10 mouse cellular contexts compared by ENCODE assay signal in genomic region chr7:130959868-130960267, GRCm38 (mm10). TPM values are rescaled to one million over a fixed set of nuclear protein-coding genes. Genes with fewer than 3 reads are reported as not detected.
A peak's percentile ranks its signal among the peaks of the same experiment; 100 is the strongest.
DNase-seq lines count a peak whose midpoint lies in the region; ATAC-seq and TF ChIP-seq lines count a peak whose summit lies in the region.
"Had no signal": no experiment of that assay in that cellular context is flagged by ENCODE, and none has a peak within 500 bp of the region (broad histone marks: within the 10 kb centered on the region; RNA-seq: fewer than 3 reads in every experiment).

No protein-coding gene starts in this region.

- no peak overlapping the region for H3K27ac ChIP-seq in hindbrain, embryonic 16.5 days (ENCODE audit: low read depth, low read length)
- H3K27ac ChIP-seq in hindbrain, embryonic 13.5 days: no peak overlapping the region
- peak overlapping the region; percentile 25 to 53 for H3K27ac ChIP-seq in heart, embryonic 14.5 days (replicated peaks in 1 of 2; ENCODE audit: control insufficient read depth in 1 of 2, insufficient read depth in 1 of 2, low read depth in 2 of 2, low read length in 2 of 2)
- no peak overlapping the region; the same call in 1 of the 2 replicates for H3K27ac ChIP-seq in forebrain, embryonic 16.5 days (ENCODE audit: low read length)

- H3K4me1 ChIP-seq in hindbrain, embryonic 16.5 days (ENCODE audit: control insufficient read depth, insufficient read depth, low read depth, low read length): peaks cover 3% of the 10 kb centered on the region
- H3K4me1 ChIP-seq in hindbrain, embryonic 13.5 days (replicated peaks): no peaks in the 10 kb centered on the region
- peaks cover 33 to 47% of the 10 kb centered on the region in 2 experiments for H3K4me1 ChIP-seq in heart, embryonic 14.5 days (ENCODE audit: control insufficient read depth in 2 of 2, insufficient read depth in 2 of 2, low read length in 2 of 2)
- H3K4me1 ChIP-seq in forebrain, embryonic 16.5 days (replicated peaks; ENCODE audit: control insufficient read depth, insufficient read depth, low read length): no peaks in the 10 kb centered on the region

- no peak overlapping the region for H3K4me2 ChIP-seq in hindbrain, embryonic 16.5 days (ENCODE audit: low read length)
- H3K4me2 ChIP-seq in hindbrain, embryonic 13.5 days: no peak overlapping the region
- peak overlapping the region; percentile 14; the same call in 1 of the 2 replicates for H3K4me2 ChIP-seq in heart, embryonic 14.5 days (ENCODE audit: low read length)
- H3K4me2 ChIP-seq in forebrain, embryonic 16.5 days (ENCODE audit: low read length): no peak overlapping the region

- DNase-seq in Patski (ENCODE audit: low read depth, low spot score): no peak
- DNase-seq in layer of hippocampus, postnatal 10 days (ENCODE audit: low spot score in 2 of 2): peak; percentile 55 to 61
- DNase-seq in yolk sac, embryonic 10.5 days (ENCODE audit: low spot score): peak; percentile 38
- DNase-seq in thymus, postnatal 0 days (ENCODE audit: low spot score): no peak

- no peak overlapping the region for H3K4me3 ChIP-seq in hindbrain, embryonic 16.5 days (ENCODE audit: low read length)
- H3K4me3 ChIP-seq in hindbrain, embryonic 13.5 days: no peak overlapping the region
- no peak overlapping the region for H3K4me3 ChIP-seq in heart, embryonic 14.5 days (ENCODE audit: control insufficient read depth in 1 of 2, insufficient read depth in 1 of 2, low read depth in 1 of 2, low read length in 2 of 2)
- no peak overlapping the region for H3K4me3 ChIP-seq in forebrain, embryonic 16.5 days (replicated peaks; ENCODE audit: low read length)

- H3K36me3 ChIP-seq in hindbrain, embryonic 16.5 days (ENCODE audit: control insufficient read depth, insufficient read depth, low read length): no peaks in the 10 kb centered on the region
- no peaks in the 10 kb centered on the region for H3K36me3 ChIP-seq in hindbrain, embryonic 13.5 days
- no peaks in the 10 kb centered on the region for H3K36me3 ChIP-seq in heart, embryonic 14.5 days (ENCODE audit: control insufficient read depth, insufficient read depth, low read length)
- H3K36me3 ChIP-seq in forebrain, embryonic 16.5 days (ENCODE audit: control insufficient read depth, insufficient read depth): no peaks in the 10 kb centered on the region

- ATAC-seq in hindbrain, embryonic 16.5 days: 0 out of 2 replicates have a peak, but pooled peaks have one; percentile 27
- no peak for ATAC-seq in hindbrain, embryonic 13.5 days (ENCODE audit: low FRiP score)
- peak; percentile 41 for ATAC-seq in Patski
- ATAC-seq in heart, embryonic 14.5 days (ENCODE audit: insufficient number of reproducible peaks, insufficient read depth, low FRiP score, low read depth): no peak
- ATAC-seq in forebrain, embryonic 16.5 days: no peak

- CTCF ChIA-PET in Patski (lab: Charles Lee): interaction anchor here (1.2 to 1.3 kb wide), 2 partner anchors 17 to 385 kb away, joined by 3 to 4 read pairs; no protein-coding TSS in a partner anchor

- POLR2A ChIA-PET in Patski (lab: Charles Lee): interaction anchor here (0.7 kb wide), 2 partner anchors 21 to 22 kb away, joined by 3 to 4 read pairs; no protein-coding TSS in a partner anchor

- H3K9me3 ChIP-seq in hindbrain, embryonic 16.5 days (ENCODE audit: control insufficient read depth, low read length): no peaks in the 10 kb centered on the region
- H3K9me3 ChIP-seq in hindbrain, embryonic 13.5 days: no peaks in the 10 kb centered on the region
- no peaks in the 10 kb centered on the region for H3K9me3 ChIP-seq in heart, embryonic 14.5 days (ENCODE audit: control insufficient read depth, low read length)
- H3K9me3 ChIP-seq in forebrain, embryonic 16.5 days (ENCODE audit: control insufficient read depth, low read length): no peaks in the 10 kb centered on the region

- H3K9ac ChIP-seq in hindbrain, embryonic 16.5 days (ENCODE audit: low read depth, low read length): no peak overlapping the region
- H3K9ac ChIP-seq in hindbrain, embryonic 13.5 days: no peak overlapping the region
- H3K9ac ChIP-seq in heart, embryonic 14.5 days (ENCODE audit: low read length): no peak overlapping the region
- no peak overlapping the region for H3K9ac ChIP-seq in forebrain, embryonic 16.5 days (replicated peaks; ENCODE audit: low read depth, low read length)

- in situ Hi-C loops in Patski (cut with MboI; ENCODE audit: low pct_unique_long_range_greater_than_20kb): no loop called here

- H3K27me3 ChIP-seq in hindbrain, embryonic 16.5 days (replicated peaks; ENCODE audit: control insufficient read depth, insufficient read depth, low read length): no peaks in the 10 kb centered on the region
- no peaks in the 10 kb centered on the region for H3K27me3 ChIP-seq in hindbrain, embryonic 13.5 days
- H3K27me3 ChIP-seq in Patski: no peaks in the 10 kb centered on the region
- H3K27me3 ChIP-seq in heart, embryonic 14.5 days (ENCODE audit: control insufficient read depth, insufficient read depth, low read length): no peaks in the 10 kb centered on the region
- H3K27me3 ChIP-seq in forebrain, embryonic 16.5 days (replicated peaks; ENCODE audit: control insufficient read depth, insufficient read depth, low read length): no peaks in the 10 kb centered on the region

- TF ChIP-seq CTCF in Patski (IDR thresholded peaks at IDR 0.05): no peak

- WGBS in hindbrain, embryonic 16.5 days: 32% methylated on average over 7 of the region's 7 CpGs
- WGBS in hindbrain, embryonic 13.5 days: 53% methylated on average over 7 of the region's 7 CpGs
- WGBS in heart, embryonic 14.5 days: 8% methylated on average over 7 of the region's 7 CpGs
- 43% methylated on average over 7 of the region's 7 CpGs for WGBS in forebrain, embryonic 16.5 days

RNA-seq across cellular contexts. Expression of gene Htra1, which starts 24.0 kb away (rescaled TPM):
- 23.1 and 25.9 TPM in 2 replicates for polyA plus RNA-seq in hindbrain, embryonic 16.5 days (2015; fragmentation: Nextera tagmentation; extraction: Ambion mirVana)
- 11.2 and 15.4 TPM in 2 replicates for polyA plus RNA-seq in hindbrain, embryonic 13.5 days (2015; fragmentation: Nextera tagmentation; extraction: Ambion mirVana)
- 170 TPM for polyA plus RNA-seq in Patski (2021)
- polyA plus RNA-seq in heart, embryonic 14.5 days (2014; fragmentation: Nextera tagmentation; extraction: Ambion mirVana): 60.0 and 73.5 TPM in 2 replicates
- 100 to 1,000 TPM; 228 to 241 TPM for total RNA-seq in layer of hippocampus, postnatal 10 days (2021)
- 20.4 and 27.9 TPM in 2 replicates for polyA plus RNA-seq in forebrain, embryonic 16.5 days (2015; fragmentation: Nextera tagmentation; extraction: Ambion mirVana)
- polyA plus RNA-seq in thymus, postnatal 0 days (2015; fragmentation: Nextera tagmentation; extraction: Ambion mirVana): 8.4 and 9.2 TPM in 2 replicates
- total RNA-seq: CH12.LX; common myeloid progenitor, adult 5-6 weeks had no signal

Comparison
In these comparisons a context has a peak if more than half of its experiments do, and no peak if none do; other contexts are left out.
1. ATAC-seq: peak in hindbrain, embryonic 16.5 days (single experiment) and Patski (single experiment); none in hindbrain, embryonic 13.5 days (single experiment), heart, embryonic 14.5 days (single experiment) and forebrain, embryonic 16.5 days (single experiment).
2. H3K27ac ChIP-seq: peak in heart, embryonic 14.5 days (2 of 2); none in hindbrain, embryonic 16.5 days (single experiment), hindbrain, embryonic 13.5 days (single experiment) and forebrain, embryonic 16.5 days (single experiment).
3. DNase-seq: peak in layer of hippocampus, postnatal 10 days (2 of 2) and yolk sac, embryonic 10.5 days (single experiment); none in Patski (single experiment) and thymus, postnatal 0 days (single experiment).